Mouse (Mus musculus) erythroblast, embryonic 14.5 days (primary cell): Measurements from ENCODE around the gene Tcea3.

Experiments used
- GATA1 ChIP-seq: IDR thresholded peaks from 2 replicates; pipeline ENCODE4 v1.6.1; 2012; ENCODE audit warnings: low read length, inconsistent platforms, mixed read lengths
- TAL1 ChIP-seq: IDR thresholded peaks from 3 replicates; pipeline ENCODE4 v1.6.1; 2012; ENCODE audit warnings: low read length, inconsistent platforms, mixed read lengths

DNA sequence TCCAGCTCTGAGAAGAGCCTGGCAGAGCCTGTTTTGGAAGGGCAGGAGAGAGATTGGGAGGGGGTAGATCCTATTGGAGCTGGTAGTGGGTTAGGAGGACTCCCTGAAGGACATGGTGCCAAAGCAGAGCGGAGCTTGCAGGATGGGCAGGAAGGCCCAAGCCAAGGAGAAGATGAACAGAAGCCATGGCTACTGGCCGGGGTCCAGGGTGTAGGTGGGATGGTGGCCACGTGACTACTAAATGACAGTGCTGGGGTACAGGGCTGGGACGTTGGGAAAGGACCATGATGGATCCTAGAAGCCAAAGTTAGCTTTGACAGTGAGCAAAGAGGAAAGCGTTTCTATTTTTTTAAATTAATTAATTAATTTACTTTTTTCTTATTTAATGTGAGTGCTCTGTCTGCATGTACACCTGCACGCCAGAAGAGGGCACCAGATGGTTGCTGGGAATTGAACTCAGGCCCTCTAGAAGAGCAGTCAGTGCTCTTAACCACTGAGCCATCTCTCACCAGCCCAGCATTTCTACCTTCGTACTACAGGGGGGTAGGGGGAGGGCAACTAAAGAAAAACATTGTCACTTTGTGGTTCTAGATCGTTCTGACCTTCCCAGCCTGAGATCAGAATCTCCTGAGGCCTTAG, 5.3 kb upstream of the Tcea3 start:
- TF ChIP-seq GATA1: no peak
- TF ChIP-seq TAL1: no peak
